Mouse (Mus musculus): ENCODE data around the gene Psmb6.

DNA sequence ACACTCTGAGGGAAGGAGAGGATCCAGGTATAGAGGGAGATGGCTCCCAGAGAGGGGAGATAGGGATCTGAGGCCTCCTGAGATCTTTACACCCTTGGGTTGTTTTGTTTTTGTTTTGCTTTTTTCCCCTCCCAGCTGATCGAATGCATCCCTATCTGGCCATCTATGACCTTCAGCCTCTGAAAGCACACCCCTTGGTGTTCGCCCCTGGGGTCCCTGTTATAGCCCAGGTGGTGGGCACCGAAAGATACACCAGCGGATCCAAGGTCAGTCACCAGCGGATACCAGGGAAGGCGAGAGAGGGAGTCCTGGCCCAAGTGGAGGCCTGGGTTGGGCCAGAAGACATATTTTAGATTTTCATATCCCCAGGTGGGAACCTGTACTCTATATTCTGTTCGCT, 15.8 kb downstream of the Psmb6 start:
- TF ChIP-seq CTCF (conservative IDR thresholded peaks at IDR 0.05; ENCODE audit: insufficient read depth, insufficient read length, low read depth, low read length) = no peak
- TF ChIP-seq POLR2A (IDR thresholded peaks at IDR 0.05; ENCODE audit: low read depth, low read length) = no peak
